Mouse (Mus musculus) regulatory T cell (primary cell): ENCODE measurements at regions not wholly inside any gene's neighbourhood (a gene's known extent, or its start where the extent isn't known, plus 50 kb on each side); places are given as distances from the start of the nearest gene placed in this dataset.

Source experiments
- in situ Hi-C: fragments of 300-600 bp; cut with MboI, MseI; formaldehyde crosslinking; loops from one replicate; pipeline ENCODE4 v1.15.1; 2025; ENCODE audit warnings: high pct_unique_total_duplicates

GRCm38 (mm10) chr12:104580796-104581195, 107.7 kb upstream of the Gsc start:
- in situ Hi-C loops, result no loop called here

DNA sequence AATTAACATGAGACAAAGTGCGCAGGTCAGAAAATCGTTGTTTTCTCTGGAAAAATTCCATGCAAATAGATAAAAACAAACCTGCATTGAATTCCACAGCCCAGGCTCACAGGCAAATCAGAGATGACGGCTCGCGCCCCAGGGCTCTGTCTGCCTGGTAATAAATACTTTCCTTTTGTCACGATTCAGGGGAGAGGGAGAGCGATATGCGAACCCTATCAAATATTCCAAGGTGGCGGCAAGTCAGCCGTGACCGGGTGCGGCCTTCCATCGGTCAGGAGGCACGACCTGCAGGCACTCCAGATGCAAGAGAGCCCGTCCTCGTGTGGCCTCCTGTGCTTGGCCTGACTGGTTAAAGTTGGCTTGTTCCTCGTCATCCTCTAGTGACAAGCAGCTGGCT, 94.5 kb upstream of the Gsc start:
- in situ Hi-C loops, result no loop called here

GRCm38 (mm10) chr12:104562961-104563360, 89.8 kb upstream of the Gsc start:
- in situ Hi-C loops, result no loop called here

GRCm38 (mm10) chr12:104560934-104561565, 87.9 kb upstream of the Gsc start:
- in situ Hi-C loops, result no loop called here

DNA sequence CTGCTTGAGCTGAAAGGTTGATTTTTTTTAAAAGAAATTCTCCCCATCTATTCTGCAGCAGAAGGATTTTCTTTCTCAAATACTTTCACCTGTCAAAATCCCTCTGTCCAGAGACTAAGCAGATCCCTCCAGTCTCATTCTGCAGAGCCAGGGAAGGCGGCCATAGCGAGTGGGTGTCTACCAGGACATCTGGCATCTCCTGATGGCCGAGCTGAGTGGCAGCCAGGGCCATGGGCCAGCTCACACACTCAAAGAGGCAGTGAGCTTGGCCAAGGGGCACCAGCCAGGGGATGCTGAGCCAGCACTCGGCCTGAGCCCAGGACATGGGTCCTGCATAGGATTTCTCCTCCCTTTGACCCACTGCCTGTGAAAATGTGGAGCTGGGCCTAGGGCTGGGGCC, 84.6 kb upstream of the Gsc start:
- in situ Hi-C loops, result no loop called here

DNA sequence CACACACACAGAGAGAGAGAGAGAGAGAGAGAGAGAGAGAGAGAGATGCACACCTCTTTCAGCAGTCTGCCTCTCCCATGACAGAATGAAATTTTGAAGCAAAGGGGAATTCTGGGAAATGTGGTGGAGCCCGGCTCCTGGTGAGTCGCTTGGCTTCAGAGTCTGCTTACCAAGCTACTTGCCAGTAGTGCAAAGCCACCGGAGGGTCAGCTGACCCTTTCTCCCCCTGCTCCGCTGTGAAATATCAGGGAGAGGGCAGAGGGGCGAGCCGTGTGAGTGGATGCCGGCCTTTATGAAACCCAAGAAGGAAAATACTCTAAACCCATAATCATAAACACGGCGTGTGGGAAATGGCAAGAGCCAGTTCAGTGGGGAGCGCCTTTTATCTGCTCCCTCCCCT, 84.2 kb upstream of the Gsc start:
- in situ Hi-C loops, result no loop called here

- in situ Hi-C loops, result no loop called here
Measured at GRCm38 (mm10) chr12:104548586-104548985, 75.5 kb upstream of the Gsc start.

GRCm38 (mm10) chr12:104547561-104547960, 74.4 kb upstream of the Gsc start:
- in situ Hi-C loops, result no loop called here

DNA sequence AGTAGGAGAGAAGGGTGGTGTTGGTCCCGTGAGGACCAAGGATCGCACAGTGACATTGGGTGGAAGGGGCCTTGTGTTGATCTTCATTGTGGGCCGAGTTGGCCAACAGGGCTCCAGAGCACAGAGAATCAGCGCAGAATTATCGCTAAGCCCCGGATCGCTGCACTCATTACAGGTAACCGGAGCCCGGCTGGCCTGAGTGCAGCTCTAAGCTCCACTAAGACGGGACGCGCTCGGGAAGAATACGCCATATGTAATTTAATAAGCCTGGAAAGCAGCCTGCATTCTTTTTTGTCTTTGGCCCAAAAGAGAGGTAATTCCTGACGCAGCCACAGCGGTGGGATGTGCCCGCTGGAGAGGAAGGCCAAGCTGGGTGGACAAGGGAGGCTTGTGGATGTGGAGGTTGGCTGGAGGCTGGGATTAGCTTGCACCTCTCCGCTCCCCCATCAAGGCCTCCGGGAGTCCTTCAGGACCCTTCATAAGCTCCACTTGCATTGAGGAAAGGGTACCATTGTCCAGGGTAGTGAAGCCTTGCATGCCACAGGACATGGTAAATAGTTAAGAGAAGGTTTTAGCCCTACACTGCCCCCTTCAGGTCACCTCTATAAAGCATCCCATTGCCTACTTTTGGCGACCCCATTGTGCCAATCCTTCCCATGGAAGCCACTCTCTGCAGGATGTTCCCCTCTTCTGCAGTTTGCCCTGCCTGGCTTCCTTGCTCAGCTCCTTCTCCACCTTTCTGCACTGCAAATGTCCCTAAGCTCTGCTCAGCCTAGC, 73.1 kb upstream of the Gsc start:
- in situ Hi-C loops, result no loop called here

GRCm38 (mm10) chr12:104539911-104540310, 66.8 kb upstream of the Gsc start:
- in situ Hi-C loops, result no loop called here

- in situ Hi-C loops, result no loop called here
Measured at GRCm38 (mm10) chr12:104538436-104538835, 65.3 kb upstream of the Gsc start.

DNA sequence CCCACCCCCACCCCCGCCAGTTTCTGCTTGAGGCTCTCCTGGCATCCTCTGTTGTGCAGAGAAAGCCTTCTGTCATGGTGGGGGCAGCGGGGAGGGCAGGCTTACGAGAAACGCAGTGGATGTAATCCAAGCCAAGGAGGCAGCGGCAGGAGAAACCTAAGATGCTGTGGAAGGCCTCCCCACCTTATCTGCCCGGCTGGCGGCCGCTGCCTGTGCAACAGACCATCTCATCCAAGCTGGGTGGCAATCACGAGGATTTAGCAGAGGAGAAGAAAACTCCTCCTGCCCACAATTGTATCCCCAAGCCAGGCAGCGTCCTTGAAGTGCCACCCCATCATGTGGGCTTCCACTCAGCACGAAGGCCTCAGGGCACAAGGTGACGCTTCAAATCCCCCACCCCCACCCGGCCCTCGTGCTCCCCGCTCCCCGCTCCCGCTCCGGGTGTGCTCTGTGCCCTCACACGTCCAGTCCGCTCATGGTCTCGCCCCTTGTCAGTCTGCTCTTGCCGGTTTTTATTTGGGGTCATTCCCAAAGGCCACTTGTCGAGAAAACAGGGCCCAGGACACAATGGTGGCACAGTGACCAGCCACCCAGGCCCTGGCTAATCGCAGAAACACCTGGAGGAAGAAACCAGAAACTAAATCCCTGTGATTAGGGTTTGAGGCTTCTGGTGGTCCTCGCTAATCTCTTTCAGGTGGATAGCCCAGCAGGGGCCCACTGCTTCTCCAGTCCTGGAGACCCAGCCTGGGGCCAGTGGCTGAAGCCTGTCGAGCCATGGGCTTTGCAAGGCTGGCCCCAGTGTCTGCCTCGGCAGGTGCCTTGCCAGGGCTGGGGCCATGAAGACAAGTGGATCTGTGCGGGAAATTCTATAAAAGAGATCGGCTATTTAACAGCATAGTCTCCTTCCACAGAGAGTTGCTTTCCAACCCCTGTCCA, 58.6 kb upstream of the Gsc start:
- in situ Hi-C loops, result no loop called here

- in situ Hi-C loops, result no loop called here
Measured at GRCm38 (mm10) chr12:104530586-104530985, 57.5 kb upstream of the Gsc start.
